Mouse (Mus musculus): ENCODE measurements around the gene Lmx1b. TPM values are rescaled to one million over a fixed set of nuclear protein-coding genes. Genes with fewer than 3 reads are reported as not detected.

The Lmx1b gene
- polyA plus RNA-seq, 1 experiment from 2014 or later, result not detected

GRCm38 (mm10) chr2:33659288-33659629 lies 18.9 kb upstream of the Lmx1b start:
- no peak for TF ChIP-seq CTCF (IDR thresholded peaks at IDR 0.05)
- TF ChIP-seq EP300 (IDR thresholded peaks at IDR 0.05), result no peak
- WGBS, result 2% methylated on average over 7 of the region's 7 CpGs
- no peak overlapping the region for H3K27ac ChIP-seq (ENCODE audit: low read length)
- no peaks in the 10 kb centered on the region for H3K27me3 ChIP-seq (replicated peaks; ENCODE audit: insufficient read depth, low read length)
- H3K36me3 ChIP-seq (ENCODE audit: insufficient read depth, low read length), result no peaks in the 10 kb centered on the region
- no peak overlapping the region for H3K9ac ChIP-seq (replicated peaks; ENCODE audit: low read depth)
- H3K4me3 ChIP-seq (ENCODE audit: low read depth, low read length), result no peak overlapping the region
- no peaks in the 10 kb centered on the region for H3K4me1 ChIP-seq (ENCODE audit: insufficient read depth, low read depth, low read length)
- H3K4me2 ChIP-seq (replicated peaks; ENCODE audit: low read depth, low read length), result peak overlapping the region; percentile 9; the same call in 1 of the 2 replicates
- ATAC-seq (peak; percentile 68; the same call in 1 of the 2 replicates), DNase-seq (ENCODE audit: low spot score) (peak; percentile 40)
- no peaks in the 10 kb centered on the region for H3K9me3 ChIP-seq (ENCODE audit: low read length)

- H3K4me1 ChIP-seq (ENCODE audit: insufficient read depth, low read depth, low read length), result no peaks in the 10 kb centered on the region
- DNase-seq (ENCODE audit: low spot score) (no peak), ATAC-seq (peak; percentile 41; the same call in 1 of the 2 replicates)
- H3K27ac ChIP-seq (ENCODE audit: low read length), result no peak overlapping the region
- no peaks in the 10 kb centered on the region for H3K9me3 ChIP-seq (ENCODE audit: low read length)
- peak overlapping the region; percentile 9; the same call in 1 of the 2 replicates for H3K4me2 ChIP-seq (replicated peaks; ENCODE audit: low read depth, low read length)
- WGBS, result 33% methylated on average over 12 of the region's 12 CpGs
- no peak overlapping the region for H3K4me3 ChIP-seq (ENCODE audit: low read depth, low read length)
- no peaks in the 10 kb centered on the region for H3K36me3 ChIP-seq (ENCODE audit: insufficient read depth, low read length)
- no peak overlapping the region for H3K9ac ChIP-seq (replicated peaks; ENCODE audit: low read depth)
- TF ChIP-seq CTCF (IDR thresholded peaks at IDR 0.05), result no peak
- no peak for TF ChIP-seq EP300 (IDR thresholded peaks at IDR 0.05)
- H3K27me3 ChIP-seq (replicated peaks; ENCODE audit: insufficient read depth, low read length), result no peaks in the 10 kb centered on the region
Observed at GRCm38 (mm10) chr2:33658602-33659287, 18.4 kb upstream of the Lmx1b start.

- no peak for ATAC-seq
- Histone ChIP-seq H3K4me3 (ENCODE audit: low read depth, low read length) (no peak overlapping the region), H3K27me3 (replicated peaks; ENCODE audit: insufficient read depth, low read length) (0 out of 2 replicates have a peak, but pooled peaks cover 4% of the 10 kb centered on the region), H3K27ac (ENCODE audit: low read length) (no peak overlapping the region), H3K4me2 (replicated peaks; ENCODE audit: low read depth, low read length) (no peak overlapping the region), H3K9me3 (ENCODE audit: low read length) (no peaks in the 10 kb centered on the region), H3K36me3 (ENCODE audit: insufficient read depth, low read length) (no peaks in the 10 kb centered on the region), H3K4me1 (ENCODE audit: insufficient read depth, low read depth, low read length) (no peaks in the 10 kb centered on the region), H3K9ac (replicated peaks; ENCODE audit: low read depth) (no peak overlapping the region)
- no peak for DNase-seq (ENCODE audit: low spot score)
- TF ChIP-seq CTCF (IDR thresholded peaks at IDR 0.05) (peak; percentile 19), EP300 (IDR thresholded peaks at IDR 0.05) (no peak)
- 74% methylated on average over 22 of the region's 22 CpGs for WGBS
Observed at GRCm38 (mm10) chr2:33652517-33653198, 12.3 kb upstream of the Lmx1b start.

GRCm38 (mm10) chr2:33649371-33649770 lies 9.1 kb upstream of the Lmx1b start:
- no peak for TF ChIP-seq CTCF (IDR thresholded peaks at IDR 0.05)
- no peak for TF ChIP-seq EP300 (IDR thresholded peaks at IDR 0.05)
- no peak for DNase-seq (ENCODE audit: low spot score)
- no peak overlapping the region for H3K27ac ChIP-seq (ENCODE audit: low read length)
- H3K4me2 ChIP-seq (replicated peaks; ENCODE audit: low read depth, low read length), result no peak overlapping the region
- no peaks in the 10 kb centered on the region for H3K9me3 ChIP-seq (ENCODE audit: low read length)
- H3K9ac ChIP-seq (replicated peaks; ENCODE audit: low read depth), result no peak overlapping the region
- H3K36me3 ChIP-seq (ENCODE audit: insufficient read depth, low read length), result no peaks in the 10 kb centered on the region
- no peaks in the 10 kb centered on the region for H3K4me1 ChIP-seq (ENCODE audit: insufficient read depth, low read depth, low read length)
- 23% methylated on average over 3 of the region's 3 CpGs for WGBS
- ATAC-seq, result no peak
- H3K4me3 ChIP-seq (ENCODE audit: low read depth, low read length), result no peak overlapping the region
- peaks cover 21% of the 10 kb centered on the region; the same call in 1 of the 2 replicates for H3K27me3 ChIP-seq (replicated peaks; ENCODE audit: insufficient read depth, low read length)

- DNase-seq (ENCODE audit: low spot score), result no peak
- TF ChIP-seq CTCF (IDR thresholded peaks at IDR 0.05) (no peak), EP300 (IDR thresholded peaks at IDR 0.05) (no peak)
- Histone ChIP-seq H3K9me3 (ENCODE audit: low read length) (no peaks in the 10 kb centered on the region), H3K27ac (ENCODE audit: low read length) (no peak overlapping the region), H3K4me2 (replicated peaks; ENCODE audit: low read depth, low read length) (no peak overlapping the region), H3K27me3 (replicated peaks; ENCODE audit: insufficient read depth, low read length) (peaks cover 26% of the 10 kb centered on the region), H3K4me1 (ENCODE audit: insufficient read depth, low read depth, low read length) (no peaks in the 10 kb centered on the region), H3K9ac (replicated peaks; ENCODE audit: low read depth) (no peak overlapping the region), H3K36me3 (ENCODE audit: insufficient read depth, low read length) (no peaks in the 10 kb centered on the region), H3K4me3 (ENCODE audit: low read depth, low read length) (no peak overlapping the region)
- WGBS, result 29% methylated on average over 4 of the region's 4 CpGs
- no peak for ATAC-seq
Observed at GRCm38 (mm10) chr2:33648894-33649293, 8.6 kb upstream of the Lmx1b start.

GRCm38 (mm10) chr2:33646283-33646550 lies 5.9 kb upstream of the Lmx1b start:
- Histone ChIP-seq H3K27me3 (replicated peaks; ENCODE audit: insufficient read depth, low read length) (peaks cover 53% of the 10 kb centered on the region), H3K4me1 (ENCODE audit: insufficient read depth, low read depth, low read length) (0 out of 2 replicates have a peak, but pooled peaks cover 5% of the 10 kb centered on the region), H3K9me3 (ENCODE audit: low read length) (no peaks in the 10 kb centered on the region), H3K36me3 (ENCODE audit: insufficient read depth, low read length) (no peaks in the 10 kb centered on the region), H3K27ac (ENCODE audit: low read length) (no peak overlapping the region), H3K4me3 (ENCODE audit: low read depth, low read length) (no peak overlapping the region), H3K9ac (replicated peaks; ENCODE audit: low read depth) (no peak overlapping the region), H3K4me2 (replicated peaks; ENCODE audit: low read depth, low read length) (no peak overlapping the region)
- no peak for TF ChIP-seq EP300 (IDR thresholded peaks at IDR 0.05)
- no peak for TF ChIP-seq CTCF (IDR thresholded peaks at IDR 0.05)
- WGBS, result 6% methylated on average over 3 of the region's 3 CpGs
- no peak for ATAC-seq
- DNase-seq (ENCODE audit: low spot score), result no peak
